Mouse (Mus musculus) adrenal gland, adult (tissue): ENCODE data around the gene Aox3.

Experiments used
- DNase-seq, 2 experiments: peaks; one replicate each; pipeline ENCODE4 v3.0.0; 2022 to 2023; ENCODE audit warnings: low spot score in 1 of 2; ENCODE audit not compliant: inconsistent age in 2 of 2

Gene Aox3

GRCm38 (mm10) chr1:58102494-58102893, 10.4 kb upstream of the Aox3 start:
- no peak for DNase-seq

GRCm38 (mm10) chr1:58105685-58106084, 7.2 kb upstream of the Aox3 start:
- no peak for DNase-seq

- DNase-seq: peak; percentile 48 to 73
Measured at GRCm38 (mm10) chr1:58107066-58107465, 5.9 kb upstream of the Aox3 start.

GRCm38 (mm10) chr1:58110241-58110640, 2.7 kb upstream of the Aox3 start:
- DNase-seq: peak in 1 of 2 experiments; percentile 13

GRCm38 (mm10) chr1:58111315-58111714, 1.6 kb upstream of the Aox3 start:
- DNase-seq: peak in 1 of 2 experiments; percentile 11

GRCm38 (mm10) chr1:58113441-58113840, 511 bp downstream of the Aox3 start:
- no peak for DNase-seq

GRCm38 (mm10) chr1:58114021-58114560, 1.2 kb downstream of the Aox3 start:
- no peak for DNase-seq

GRCm38 (mm10) chr1:58114666-58115375, 1.9 kb downstream of the Aox3 start:
- DNase-seq: no peak

GRCm38 (mm10) chr1:58118231-58118630, 5.3 kb downstream of the Aox3 start:
- DNase-seq: peak in 1 of 2 experiments; percentile 11

GRCm38 (mm10) chr1:58124901-58125300, 12.0 kb downstream of the Aox3 start:
- DNase-seq: no peak

GRCm38 (mm10) chr1:58137891-58138290, 25.0 kb downstream of the Aox3 start:
- DNase-seq: peak in 1 of 2 experiments; percentile 11

GRCm38 (mm10) chr1:58138986-58139385, 26.1 kb downstream of the Aox3 start:
- no peak for DNase-seq

GRCm38 (mm10) chr1:58140607-58141006, 27.7 kb downstream of the Aox3 start:
- DNase-seq: no peak

- peak; percentile 9 to 63 for DNase-seq
Measured at GRCm38 (mm10) chr1:58144384-58145069, 31.6 kb downstream of the Aox3 start.

GRCm38 (mm10) chr1:58146026-58146425, 33.1 kb downstream of the Aox3 start:
- DNase-seq: no peak

GRCm38 (mm10) chr1:58147776-58148175, 34.8 kb downstream of the Aox3 start:
- DNase-seq: no peak

GRCm38 (mm10) chr1:58152247-58152646, 39.3 kb downstream of the Aox3 start:
- DNase-seq: no peak

- DNase-seq: peak; percentile 25 to 75
Measured at GRCm38 (mm10) chr1:58156747-58157146, 43.8 kb downstream of the Aox3 start.

- no peak for DNase-seq
Measured at GRCm38 (mm10) chr1:58169893-58170292, 57.0 kb downstream of the Aox3 start.

- DNase-seq: no peak
Measured at GRCm38 (mm10) chr1:58188514-58189175, 75.7 kb downstream of the Aox3 start.

GRCm38 (mm10) chr1:58194317-58194716, 81.4 kb downstream of the Aox3 start:
- DNase-seq: no peak

- no peak for DNase-seq
Measured at GRCm38 (mm10) chr1:58194988-58195387, 82.1 kb downstream of the Aox3 start.
